Mouse (Mus musculus) urinary bladder, postnatal 10 days (tissue): ENCODE results near the gene Pcif1.
A peak's percentile ranks its signal among the peaks of the same experiment; 100 is the strongest.
"Not testable (repeated sequence)": the region's sequence is repeated elsewhere in the genome, so short reads cannot be mapped to it uniquely, and the experiment has no call there.

ENCODE experiments used
- DNase-seq: peaks from one replicate; pipeline ENCODE4 v3.0.0; 2022; ENCODE audit warnings: low spot score

Gene Pcif1

GRCm38 (mm10) chr2:164879228-164879567, at the start of gene Pcif1:
TSS of gene Pcif1 (plus strand) at chr2:164879304.
- peak; percentile 83 for DNase-seq

GRCm38 (mm10) chr2:164831029-164831428, 48.1 kb upstream of the Pcif1 start:
- no peak for DNase-seq

GRCm38 (mm10) chr2:164832032-164832747, 46.9 kb upstream of the Pcif1 start:
- no peak for DNase-seq

GRCm38 (mm10) chr2:164832748-164833301, 46.3 kb upstream of the Pcif1 start, which contains the start of gene Ctsa:
TSS of gene Ctsa (plus strand) at chr2:164832873.
- no peak for DNase-seq

- peak; percentile 71 for DNase-seq
These were observed 45.7 kb upstream of the Pcif1 start, which contains the start of gene Neurl2 for GRCm38 (mm10) chr2:164833314-164833959. TSS of gene Neurl2 (minus strand) at chr2:164833456.

- DNase-seq = no peak
These were observed 44.6 kb upstream of the Pcif1 start for GRCm38 (mm10) chr2:164834531-164834930.

- no peak for DNase-seq
These were observed 43.9 kb upstream of the Pcif1 start for GRCm38 (mm10) chr2:164835164-164835563.

GRCm38 (mm10) chr2:164845782-164846181, 33.3 kb upstream of the Pcif1 start:
- DNase-seq = no peak

GRCm38 (mm10) chr2:164850061-164850460, 29.0 kb upstream of the Pcif1 start:
- no peak for DNase-seq

GRCm38 (mm10) chr2:164855572-164855971, 23.5 kb upstream of the Pcif1 start:
- DNase-seq = not testable (repeated sequence)

GRCm38 (mm10) chr2:164856309-164857100, 22.6 kb upstream of the Pcif1 start:
- no peak for DNase-seq

- DNase-seq = no peak
These were observed 21.8 kb upstream of the Pcif1 start, which contains the start of gene Pltp for GRCm38 (mm10) chr2:164857101-164857821. TSS of gene Pltp (minus strand) at chr2:164857711.

GRCm38 (mm10) chr2:164857842-164858553, 21.1 kb upstream of the Pcif1 start:
- no peak for DNase-seq

- DNase-seq = no peak
These were observed 19.9 kb upstream of the Pcif1 start for GRCm38 (mm10) chr2:164859155-164859554.

- no peak for DNase-seq
These were observed 19.3 kb upstream of the Pcif1 start for GRCm38 (mm10) chr2:164859640-164860432.

GRCm38 (mm10) chr2:164861094-164861493, 18.0 kb upstream of the Pcif1 start:
- DNase-seq = no peak

GRCm38 (mm10) chr2:164862179-164862861, 16.8 kb upstream of the Pcif1 start:
- DNase-seq = no peak

- not testable (repeated sequence) for DNase-seq
These were observed 15.7 kb upstream of the Pcif1 start for GRCm38 (mm10) chr2:164863411-164863810.

GRCm38 (mm10) chr2:164864593-164864992, 14.5 kb upstream of the Pcif1 start:
- DNase-seq = no peak
